Mouse (Mus musculus) myocyte (in vitro differentiated cells): ENCODE results near the gene Stat5b. TPM values are rescaled to one million over a fixed set of nuclear protein-coding genes. Genes with fewer than 3 reads are reported as not detected.

Source experiments
- H3K27me3 ChIP-seq: one replicate; pipeline ENCODE4 v1.6.1; 2011; ENCODE audit not compliant: control insufficient read depth, insufficient read depth, insufficient read length
- H3K36me3 ChIP-seq: one replicate; pipeline ENCODE4 v1.6.1; 2011; ENCODE audit not compliant: control insufficient read depth, insufficient read depth
- H3K4me2 ChIP-seq: one replicate; pipeline ENCODE4 v1.6.1; 2011; ENCODE audit warnings: low read depth, control low read depth
- H3K4me3 ChIP-seq: one replicate; pipeline ENCODE4 v1.5.1; 2011; ENCODE audit warnings: mild to moderate bottlenecking, control low read depth, moderate library complexity
- H3K79me2 ChIP-seq: one replicate; pipeline ENCODE4 v1.6.1; 2011; ENCODE audit not compliant: control insufficient read depth, insufficient read depth
- H3ac ChIP-seq: one replicate; pipeline ENCODE4 v1.6.1; 2011; ENCODE audit not compliant: control insufficient read depth, insufficient read length
- CEBPB ChIP-seq: IDR thresholded peaks from 2 replicates; pipeline ENCODE4 v1.6.1; 2011; ENCODE audit warnings: mild to moderate bottlenecking, moderate library complexity; ENCODE audit not compliant: poor library complexity, insufficient read depth, severe bottlenecking
- E2F4 ChIP-seq: IDR thresholded peaks from one replicate; pipeline ENCODE4 v1.6.1; 2011; ENCODE audit warnings: mild to moderate bottlenecking, control low read depth, moderate library complexity; ENCODE audit not compliant: insufficient read depth
- MAX ChIP-seq: IDR thresholded peaks from one replicate; pipeline ENCODE4 v1.6.1; 2011; ENCODE audit warnings: low read depth, mild to moderate bottlenecking, control low read depth
- MYOD1 ChIP-seq, 3 experiments: IDR thresholded peaks; one replicate each; pipeline ENCODE4 v1.6.1; 2011; ENCODE audit warnings: control low read depth in 2 of 3, low read depth in 2 of 3, mild to moderate bottlenecking in 2 of 3, moderate library complexity in 1 of 3; ENCODE audit not compliant: insufficient read length in 2 of 3, control insufficient read depth in 1 of 3
- MYOG ChIP-seq, 3 experiments: IDR thresholded peaks; one replicate each; pipeline ENCODE4 v1.6.1; 2011; ENCODE audit warnings: control low read depth in 2 of 3, low read depth in 2 of 3, mild to moderate bottlenecking in 2 of 3; ENCODE audit not compliant: insufficient read length in 2 of 3, control insufficient read depth in 1 of 3, insufficient read depth in 1 of 3
- POLR2A ChIP-seq: IDR thresholded peaks from one replicate; pipeline ENCODE4 v1.6.1; 2011; ENCODE audit warnings: low read depth, mild to moderate bottlenecking, control low read depth, moderate library complexity; ENCODE audit not compliant: insufficient read length
- POLR2AphosphoS2 ChIP-seq: IDR thresholded peaks from one replicate; pipeline ENCODE4 v1.6.1; 2011; ENCODE audit warnings: low read depth, control low read depth; ENCODE audit not compliant: insufficient read length
- REST ChIP-seq: IDR thresholded peaks from one replicate; pipeline ENCODE4 v1.6.1; 2011; ENCODE audit warnings: mild to moderate bottlenecking, control low read depth, moderate library complexity; ENCODE audit not compliant: insufficient read depth, insufficient read length
- SRF ChIP-seq: IDR thresholded peaks from one replicate; pipeline ENCODE4 v1.6.1; 2011; ENCODE audit warnings: low read depth; ENCODE audit not compliant: control insufficient read depth, insufficient read length
- TCF12 ChIP-seq: IDR thresholded peaks from one replicate; pipeline ENCODE4 v1.6.1; 2011; ENCODE audit warnings: mild to moderate bottlenecking, control low read depth; ENCODE audit not compliant: poor library complexity, insufficient read depth, severe bottlenecking
- TCF3 ChIP-seq: IDR thresholded peaks from one replicate; pipeline ENCODE4 v1.6.1; 2011; ENCODE audit warnings: low read depth, control low read depth; ENCODE audit not compliant: insufficient read length
- USF1 ChIP-seq: IDR thresholded peaks from one replicate; pipeline ENCODE4 v1.6.1; 2011; ENCODE audit warnings: low read depth, mild to moderate bottlenecking, control low read depth, moderate library complexity
- polyA plus RNA-seq: library from polyadenylated mRNA; unstranded; fragments of >200 nt; fragmentation: generic; extraction: Trizol; gene quantifications from one replicate; pipeline ENCODE4 v1.2.1, GENCODE M21; 2012; ENCODE audit warnings: missing spikeins

The Stat5b gene
- polyA plus RNA-seq, 1 experiment = 12.0 TPM

DNA sequence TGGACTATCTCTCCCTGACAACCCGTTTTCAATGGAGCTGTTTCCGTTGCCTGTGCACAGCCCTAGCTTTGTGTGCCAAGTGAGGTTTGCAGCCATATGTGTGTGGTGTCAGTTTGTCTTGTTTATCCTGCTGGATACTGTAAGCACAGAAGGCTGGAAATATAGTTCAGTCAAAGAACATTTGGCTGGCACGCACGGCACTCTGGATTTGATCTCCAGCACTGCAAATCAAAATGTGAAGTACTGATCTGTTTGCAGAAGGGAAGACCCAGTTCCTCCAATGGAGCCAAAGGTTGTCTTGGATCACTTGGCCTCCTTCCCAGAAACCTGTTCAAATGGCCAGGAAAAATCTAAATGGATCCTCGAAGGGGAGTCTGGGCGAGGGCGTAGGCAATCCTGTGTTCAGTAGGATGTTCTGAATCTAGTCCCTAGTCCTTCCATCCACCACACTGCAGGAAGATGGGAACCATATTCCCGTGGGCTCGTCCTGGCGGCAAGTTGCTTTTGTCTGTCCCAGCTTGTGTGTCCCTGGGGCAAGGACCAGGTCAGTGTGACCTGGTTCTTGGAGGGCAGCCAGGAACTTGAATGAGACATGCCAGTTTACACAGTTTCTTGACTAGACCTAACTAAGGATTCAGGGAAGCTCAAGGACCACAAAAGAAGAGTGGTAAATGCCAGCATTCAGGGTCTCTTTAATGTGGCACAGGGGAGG is 19.9 kb upstream of the Stat5b start:
- TF ChIP-seq POLR2AphosphoS2 (no peak), SRF (no peak), MAX (no peak), POLR2A (no peak), MYOD1 (IDR thresholded peaks at IDR 0.05; ENCODE audit: control insufficient read depth in 1 of 3, insufficient read length in 2 of 3, low read depth in 2 of 3) (no peak)
- Histone ChIP-seq H3K36me3 (peaks cover 4% of the 10 kb centered on the region), H3K4me3 (no peak overlapping the region), H3K79me2 (no peaks in the 10 kb centered on the region), H3K4me2 (no peak overlapping the region), H3K27me3 (no peaks in the 10 kb centered on the region), H3ac (no peak overlapping the region)

DNA sequence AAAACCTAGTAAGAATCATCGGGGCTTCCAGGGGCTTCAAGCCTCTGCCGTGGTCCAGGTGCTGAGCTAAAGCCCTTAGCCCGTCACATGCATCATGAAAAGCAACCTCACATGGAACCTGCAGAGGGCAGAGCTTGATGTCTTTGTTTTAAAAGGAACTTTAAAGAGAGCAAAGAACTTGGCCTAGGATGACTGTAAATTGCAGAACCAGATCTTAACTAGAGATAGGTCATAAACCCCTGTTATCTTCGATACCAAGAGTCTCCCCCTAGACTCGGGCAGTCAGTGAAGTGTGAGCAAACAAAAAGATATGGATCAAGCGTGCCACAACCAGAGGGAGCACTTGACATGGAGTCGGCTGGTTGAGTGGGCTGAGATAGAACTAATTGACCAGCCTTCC is 15.1 kb upstream of the Stat5b start:
- Histone ChIP-seq H3K79me2 (no peaks in the 10 kb centered on the region), H3K4me2 (no peak overlapping the region), H3K36me3 (no peaks in the 10 kb centered on the region), H3ac (no peak overlapping the region), H3K27me3 (no peaks in the 10 kb centered on the region), H3K4me3 (no peak overlapping the region)
- TF ChIP-seq POLR2AphosphoS2 (no peak), MAX (no peak), POLR2A (no peak), USF1 (no peak), TCF12 (no peak), MYOG (IDR thresholded peaks at IDR 0.05; ENCODE audit: control insufficient read depth in 1 of 3, insufficient read depth in 1 of 3, insufficient read length in 2 of 3, low read depth in 2 of 3) (no peak), CEBPB (no peak), E2F4 (no peak), MYOD1 (IDR thresholded peaks at IDR 0.05; ENCODE audit: control insufficient read depth in 1 of 3, insufficient read length in 2 of 3, low read depth in 2 of 3) (no peak), SRF (no peak), TCF3 (no peak), REST (no peak)

DNA sequence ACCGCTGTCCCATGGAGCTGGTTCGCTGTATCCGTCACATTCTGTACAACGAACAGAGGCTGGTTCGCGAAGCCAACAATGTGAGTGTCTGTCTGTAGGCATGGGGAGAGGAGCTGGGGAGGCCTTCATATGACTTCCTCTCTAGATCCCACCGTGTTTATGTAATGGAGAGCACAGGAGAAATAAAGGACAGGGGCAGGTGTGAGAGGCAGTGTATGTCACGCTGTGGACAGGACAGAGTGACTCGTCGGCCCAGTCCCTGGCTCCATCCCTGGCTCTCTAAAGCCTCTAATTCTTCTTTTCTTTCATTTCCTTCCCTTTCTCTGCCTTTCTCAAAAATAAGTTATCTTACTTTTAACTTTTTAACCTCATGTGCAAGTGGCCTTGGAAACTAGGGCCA is 12.6 kb upstream of the Stat5b start:
- H3ac ChIP-seq = no peak overlapping the region
- H3K79me2 ChIP-seq = no peaks in the 10 kb centered on the region
- TF ChIP-seq MYOD1 (IDR thresholded peaks at IDR 0.05; ENCODE audit: control insufficient read depth in 1 of 3, insufficient read length in 2 of 3, low read depth in 2 of 3) (peak in 2 of 3 experiments; percentile 79 to 91), POLR2A (no peak)
- H3K36me3 ChIP-seq = no peaks in the 10 kb centered on the region
- no peaks in the 10 kb centered on the region for H3K27me3 ChIP-seq
- peak overlapping the region; percentile 14 for H3K4me2 ChIP-seq
- no peak overlapping the region for H3K4me3 ChIP-seq

DNA sequence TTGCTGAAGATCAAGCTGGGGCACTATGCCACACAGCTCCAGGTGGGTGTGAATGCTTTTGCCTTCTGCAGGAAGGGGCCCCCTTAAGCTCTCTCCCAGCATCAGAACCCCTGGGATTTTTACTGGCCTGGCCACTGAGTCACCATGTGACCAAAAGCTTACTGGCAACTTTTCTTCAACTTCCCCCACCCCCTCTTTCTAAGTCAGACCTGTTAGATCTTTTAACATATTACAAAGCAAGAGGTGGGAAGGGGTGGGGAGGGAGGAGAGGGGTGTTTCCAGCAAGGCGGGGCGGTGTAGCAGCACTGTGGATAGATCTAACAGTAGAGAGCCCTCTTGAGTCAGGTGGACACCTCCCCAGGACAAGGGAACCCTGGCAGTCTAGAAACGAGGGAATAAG is 11.3 kb upstream of the Stat5b start:
- Histone ChIP-seq H3K36me3 (no peaks in the 10 kb centered on the region), H3K4me2 (peak overlapping the region; percentile 93), H3K4me3 (peak overlapping the region; percentile 39), H3ac (no peak overlapping the region), H3K79me2 (no peaks in the 10 kb centered on the region), H3K27me3 (no peaks in the 10 kb centered on the region)
- TF ChIP-seq USF1 = peak; percentile 46
- no peak for TF ChIP-seq POLR2A
- TF ChIP-seq MAX = no peak
- TF ChIP-seq POLR2AphosphoS2 = no peak

DNA sequence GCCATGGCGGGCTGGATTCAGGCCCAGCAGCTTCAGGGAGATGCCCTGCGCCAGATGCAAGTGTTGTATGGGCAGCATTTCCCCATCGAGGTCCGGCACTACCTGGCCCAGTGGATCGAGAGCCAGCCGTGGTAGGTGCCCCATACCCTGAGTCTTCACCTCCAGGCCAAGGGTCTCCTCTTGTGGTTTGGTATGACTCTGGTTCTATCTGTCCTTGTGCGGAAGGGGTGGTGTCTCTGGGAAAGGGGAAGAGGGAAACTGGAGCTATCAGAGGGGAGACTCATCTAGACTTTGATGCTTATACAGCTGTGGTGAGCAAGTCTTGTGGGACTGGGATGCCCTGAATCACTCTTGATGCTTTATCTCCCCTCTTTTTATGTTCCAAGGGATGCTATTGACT is 10.8 kb upstream of the Stat5b start:
- no peaks in the 10 kb centered on the region for H3K27me3 ChIP-seq
- peak overlapping the region; percentile 93 for H3K4me2 ChIP-seq
- TF ChIP-seq MYOD1 (IDR thresholded peaks at IDR 0.05; ENCODE audit: control insufficient read depth in 1 of 3, insufficient read length in 2 of 3, low read depth in 2 of 3) (peak in 1 of 3 experiments; percentile 28), POLR2A (no peak)
- H3K36me3 ChIP-seq = no peaks in the 10 kb centered on the region
- no peaks in the 10 kb centered on the region for H3K79me2 ChIP-seq
- H3K4me3 ChIP-seq = peak overlapping the region; percentile 39
- no peak overlapping the region for H3ac ChIP-seq
